Mouse (Mus musculus) gastrocnemius, postnatal 36 days (tissue): Measurements from ENCODE around the gene Dusp2. TPM values are rescaled to one million over a fixed set of nuclear protein-coding genes. Genes with fewer than 3 reads are reported as not detected.

ENCODE experiments used
- total RNA-seq, 2 experiments: library from RNA; stranded (reverse); gene quantifications; 2 replicates each; pipeline ENCODE4 v1.2.3; 2021

Gene Dusp2
- total RNA-seq, 2 experiments from 2014 or later: 0.72 to 1.3 TPM

Other genes starting within 250 kb of the Dusp2 start
- 1 to 10 TPM; 1.5 to 1.8 TPM for gene Ncaph, start 202.2 kb upstream of the Dusp2 start, total RNA-seq
- 1 to 10 TPM; 5.2 TPM for gene Itpripl1, start 192.7 kb upstream of the Dusp2 start, total RNA-seq
- under 1 TPM; 0.46 to 0.89 TPM for gene 1810024B03Rik, start 127.9 kb upstream of the Dusp2 start, total RNA-seq
- 10 to 100 TPM; 33.0 to 39.4 TPM for gene Snrnp200, start 127.8 kb upstream of the Dusp2 start, total RNA-seq
- gene Ciao1, start 88.3 kb upstream of the Dusp2 start, total RNA-seq: 10 to 100 TPM; 48.6 to 51.0 TPM
- gene Tmem127, start 88.3 kb upstream of the Dusp2 start, total RNA-seq: 10 to 100 TPM; 21.0 TPM
- 100 to 1,000 TPM in 1 of 2 experiments, 10 to 100 TPM in 1; 89.2 to 110 TPM for gene Stard7, start 65.9 kb upstream of the Dusp2 start, total RNA-seq
- not detected for gene Astl, start 2.5 kb downstream of the Dusp2 start, total RNA-seq
- under 1 TPM; 0.48 to 0.86 TPM for gene Adra2b, start 27.0 kb downstream of the Dusp2 start, total RNA-seq
- not detected for gene Gpat2, start 89.0 kb downstream of the Dusp2 start, total RNA-seq
- 10 to 100 TPM; 22.0 to 22.7 TPM for gene Fahd2a, start 108.4 kb downstream of the Dusp2 start, total RNA-seq
- gene Kcnip3, start 185.9 kb downstream of the Dusp2 start, total RNA-seq: under 1 TPM; 0.18 to 0.49 TPM
- gene Prom2, start 205.3 kb downstream of the Dusp2 start, total RNA-seq: not detected